Mouse (Mus musculus) R1 (cell line): ENCODE data around the gene Nr1h3.

Experiments used
- DNase-seq: peaks from one replicate; pipeline ENCODE4 v3.0.0-alpha.2; 2018; ENCODE audit warnings: low read depth, low spot score

Gene Nr1h3

DNA sequence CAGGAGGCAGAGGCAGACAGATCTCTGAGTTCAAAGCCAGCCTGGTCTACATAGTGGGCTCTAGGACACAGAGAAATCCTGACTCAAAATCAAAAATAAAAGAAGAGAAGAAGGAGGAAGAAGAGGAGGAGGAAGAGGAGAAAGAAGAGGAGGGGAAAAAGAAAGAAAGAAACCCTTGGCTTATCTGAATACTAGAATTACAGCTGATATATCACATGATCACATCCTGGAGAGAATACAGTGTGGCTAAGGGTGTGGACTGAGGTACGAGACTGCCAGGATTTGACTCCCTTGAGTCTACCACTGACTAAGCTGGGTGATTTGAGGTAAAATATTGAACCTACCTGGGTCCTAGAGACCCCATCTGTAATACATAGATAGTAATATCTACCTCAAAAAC lies 16.4 kb downstream of the Nr1h3 start:
- DNase-seq = no peak

- DNase-seq = peak; percentile 56
Measured at GRCm38 (mm10) chr2:91183711-91184405, 18.8 kb downstream of the Nr1h3 start, which contains the start of gene Madd. Gene Madd, minus strand, starts transcription at chr2:91183837.

DNA sequence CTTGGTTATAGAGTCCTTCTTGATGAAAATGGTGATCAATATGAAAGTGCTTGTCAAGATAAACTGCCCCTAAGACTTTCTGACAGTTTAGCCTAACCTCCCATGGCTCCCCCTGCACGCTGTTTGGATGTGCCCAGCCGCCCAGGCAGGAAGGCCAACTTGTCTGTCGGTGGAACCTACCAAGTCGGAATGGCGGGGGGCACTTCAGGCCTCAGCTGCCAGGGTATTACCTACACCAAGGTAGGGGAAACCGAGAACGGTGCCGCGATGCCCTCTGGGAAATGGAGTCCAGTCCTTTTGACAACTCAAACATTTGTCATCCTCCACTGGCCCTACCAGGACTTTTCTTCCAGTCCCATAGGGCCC lies 19.5 kb downstream of the Nr1h3 start:
- peak; percentile 99 for DNase-seq

- DNase-seq = peak; percentile 94
Measured at GRCm38 (mm10) chr2:91182405-91183147, 20.1 kb downstream of the Nr1h3 start.

DNA sequence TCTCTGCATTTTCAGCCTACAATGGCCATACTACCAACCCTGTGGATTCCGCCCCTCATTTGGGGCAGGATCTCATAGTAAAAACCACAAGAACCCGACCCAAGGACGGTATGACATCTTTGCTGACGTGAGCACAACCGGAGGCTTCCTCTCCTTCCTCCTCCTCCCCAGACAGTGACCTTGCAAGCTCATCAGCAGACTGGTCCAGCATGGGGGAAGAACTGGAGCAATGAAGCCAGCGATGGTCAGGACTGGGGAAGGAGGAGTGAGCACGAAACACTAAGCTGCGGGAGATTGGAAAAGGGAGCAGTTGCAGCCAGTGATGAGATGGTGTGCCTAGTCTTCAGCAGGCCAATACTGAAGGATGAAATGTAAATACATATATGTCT lies 20.6 kb downstream of the Nr1h3 start:
- DNase-seq = no peak

- DNase-seq = no peak
Measured at GRCm38 (mm10) chr2:91180706-91181105, 21.9 kb downstream of the Nr1h3 start.

DNA sequence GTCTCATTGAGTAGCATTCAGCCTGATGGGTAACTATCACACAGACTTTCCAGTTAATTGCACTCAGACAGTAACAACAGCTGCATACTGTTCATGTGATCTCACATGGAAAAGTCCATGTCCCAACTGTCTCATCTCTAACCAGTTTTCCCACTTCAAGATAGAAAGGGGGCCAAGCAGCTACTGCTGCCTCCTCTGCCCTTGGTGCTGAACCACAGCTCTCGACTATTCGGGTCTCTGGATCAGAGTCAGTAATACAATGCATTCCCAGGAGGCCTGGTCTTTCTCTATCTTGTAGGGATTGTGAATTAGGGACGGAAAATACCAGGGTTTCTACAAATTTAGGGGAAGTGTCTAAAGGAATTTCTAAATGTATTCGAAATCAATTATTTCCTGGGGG lies 22.8 kb downstream of the Nr1h3 start:
- no peak for DNase-seq

GRCm38 (mm10) chr2:91176234-91176633 lies 26.4 kb downstream of the Nr1h3 start:
- DNase-seq = no peak

- DNase-seq = no peak
Measured at GRCm38 (mm10) chr2:91175490-91175889, 27.1 kb downstream of the Nr1h3 start.

- DNase-seq = no peak
Measured at GRCm38 (mm10) chr2:91169587-91170322, 32.9 kb downstream of the Nr1h3 start.

DNA sequence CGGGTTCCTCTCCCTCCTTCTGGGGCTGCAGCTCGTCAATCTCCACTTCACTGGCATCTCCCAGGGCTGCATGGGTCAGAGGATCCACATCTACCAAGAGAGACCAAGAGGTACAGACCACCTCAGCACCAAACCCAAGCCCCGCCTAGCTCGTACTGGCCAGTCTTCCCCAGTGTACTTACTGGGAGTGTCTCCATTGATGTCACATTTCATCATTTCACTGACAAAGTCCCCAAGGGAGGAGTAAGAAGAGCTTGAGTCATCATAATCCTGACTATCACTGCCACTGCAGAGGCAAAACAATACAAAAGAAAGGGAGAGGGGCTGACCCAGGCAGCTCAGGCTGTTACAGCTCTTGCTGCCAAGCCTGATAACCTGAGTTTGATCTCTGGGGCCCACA lies 35.0 kb downstream of the Nr1h3 start:
- DNase-seq = no peak

DNA sequence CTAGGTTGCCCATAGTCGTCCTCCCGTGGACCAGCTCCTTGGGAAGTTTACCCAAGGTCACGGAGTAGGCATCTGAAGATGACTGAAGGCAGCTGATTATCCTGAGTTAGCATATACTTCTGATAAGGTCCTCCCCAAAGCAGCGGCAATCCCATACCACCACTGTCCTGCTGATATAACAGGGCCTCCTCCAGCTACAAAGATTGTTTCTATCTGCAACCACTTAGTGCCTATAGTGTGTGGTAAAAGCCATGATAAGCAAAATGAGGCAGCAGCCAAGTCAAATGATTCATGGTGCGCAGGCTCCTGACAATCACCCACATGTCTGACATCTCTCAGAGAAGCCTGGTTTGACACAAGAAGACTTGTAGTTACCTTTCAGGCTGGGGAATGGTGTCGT lies 37.6 kb downstream of the Nr1h3 start:
- no peak for DNase-seq

GRCm38 (mm10) chr2:91163532-91163931 lies 39.1 kb downstream of the Nr1h3 start:
- no peak for DNase-seq

- no peak for DNase-seq
Measured at GRCm38 (mm10) chr2:91162952-91163351, 39.7 kb downstream of the Nr1h3 start.

- DNase-seq = no peak
Measured at GRCm38 (mm10) chr2:91160591-91160990, 42.0 kb downstream of the Nr1h3 start.

DNA sequence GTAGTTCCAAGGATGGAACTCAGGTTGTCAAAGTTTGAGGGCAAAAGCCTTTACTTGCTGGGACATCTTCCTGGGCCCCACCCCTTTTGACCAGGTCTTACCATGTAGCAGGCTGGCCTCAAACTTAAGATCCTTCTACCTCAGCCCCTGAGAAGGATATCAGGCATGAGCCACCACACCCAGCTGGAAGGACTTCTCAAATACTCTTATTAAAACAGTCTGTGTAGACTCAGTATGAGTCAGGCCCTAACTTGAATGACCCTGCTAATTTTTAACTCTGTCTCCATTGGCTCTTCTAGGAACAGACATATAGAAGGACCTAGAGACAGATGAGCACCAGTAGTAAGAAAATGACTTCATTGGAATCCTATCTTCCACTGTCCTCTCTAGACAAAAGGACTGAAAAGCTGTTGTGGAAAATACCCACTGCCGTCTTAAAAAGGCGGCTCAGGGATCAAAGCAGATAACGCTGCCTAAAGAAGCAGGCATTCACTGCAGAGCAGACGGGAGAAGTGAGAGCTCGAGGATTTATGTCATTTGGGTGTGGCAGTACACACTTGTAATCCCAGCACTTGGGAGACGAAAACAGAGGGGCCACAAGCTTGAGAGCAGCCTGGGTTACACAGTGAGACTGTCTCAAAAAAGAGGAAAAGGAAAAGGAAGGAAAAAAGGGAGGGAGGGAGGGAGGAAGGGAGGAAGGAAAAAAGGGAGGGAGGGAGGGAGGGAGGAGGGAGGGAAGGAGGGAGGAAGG lies 45.5 kb downstream of the Nr1h3 start:
- no peak for DNase-seq

DNA sequence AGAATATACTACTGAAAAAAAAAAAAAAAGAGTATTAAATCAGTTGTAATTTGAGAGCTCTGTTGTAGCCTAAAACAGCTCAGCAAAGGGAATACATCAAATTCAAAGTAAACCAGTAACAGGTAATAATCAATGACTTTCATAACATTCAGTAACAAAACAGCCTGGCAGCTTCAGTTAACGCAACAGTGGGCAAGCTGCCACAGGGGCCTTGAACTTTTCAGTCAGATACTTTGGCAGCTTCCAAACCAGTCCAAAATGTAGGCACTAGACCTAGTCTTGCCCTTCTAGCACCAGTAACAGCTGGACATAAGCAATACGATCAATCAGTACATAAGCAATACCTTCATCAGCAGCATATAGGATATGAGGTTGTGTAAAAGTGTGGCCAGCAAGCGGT lies 48.5 kb downstream of the Nr1h3 start:
- DNase-seq = no peak

DNA sequence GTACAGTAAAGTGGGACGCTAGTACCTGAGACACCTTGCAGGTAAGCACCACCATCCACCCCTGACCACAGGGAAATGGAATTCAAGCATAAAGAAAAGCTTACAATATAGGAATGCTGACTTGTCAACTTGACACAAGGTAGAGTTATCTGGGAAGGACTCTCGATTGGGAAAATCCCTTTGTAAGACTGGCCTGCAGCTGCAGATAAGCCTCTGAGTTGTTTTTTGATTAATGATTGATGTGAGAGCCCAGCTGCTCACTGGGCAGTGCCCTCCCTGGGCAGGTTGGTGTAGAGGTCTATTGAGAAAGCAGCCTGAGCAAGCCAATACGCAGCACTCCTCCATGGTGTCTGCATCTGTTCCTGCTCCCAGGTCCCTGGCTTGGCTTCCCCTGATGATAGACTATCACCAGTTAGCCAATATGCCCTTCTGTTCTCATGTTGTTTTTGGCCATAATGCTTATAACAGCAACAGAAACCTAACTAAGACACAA lies 49.7 kb downstream of the Nr1h3 start:
- DNase-seq = no peak

DNA sequence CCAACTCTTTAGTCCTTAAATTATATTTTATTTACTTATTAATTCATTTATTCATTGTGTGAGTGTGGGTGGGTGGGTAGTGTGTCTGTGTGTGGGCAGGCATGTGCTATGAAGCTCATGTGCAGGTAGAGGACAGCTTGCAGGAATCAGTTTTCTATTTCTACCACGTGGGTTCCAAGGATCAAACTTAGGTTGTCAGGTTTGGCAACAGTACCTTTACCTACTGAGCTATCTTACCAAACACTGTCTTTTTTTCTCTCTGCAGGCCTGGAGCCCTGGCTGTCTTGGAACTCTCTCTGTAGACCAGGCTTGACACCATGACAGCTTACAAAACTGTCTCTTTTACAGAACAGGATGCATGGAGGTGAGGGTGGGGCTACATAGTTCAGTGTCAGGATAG lies 51.3 kb downstream of the Nr1h3 start:
- DNase-seq = no peak

DNA sequence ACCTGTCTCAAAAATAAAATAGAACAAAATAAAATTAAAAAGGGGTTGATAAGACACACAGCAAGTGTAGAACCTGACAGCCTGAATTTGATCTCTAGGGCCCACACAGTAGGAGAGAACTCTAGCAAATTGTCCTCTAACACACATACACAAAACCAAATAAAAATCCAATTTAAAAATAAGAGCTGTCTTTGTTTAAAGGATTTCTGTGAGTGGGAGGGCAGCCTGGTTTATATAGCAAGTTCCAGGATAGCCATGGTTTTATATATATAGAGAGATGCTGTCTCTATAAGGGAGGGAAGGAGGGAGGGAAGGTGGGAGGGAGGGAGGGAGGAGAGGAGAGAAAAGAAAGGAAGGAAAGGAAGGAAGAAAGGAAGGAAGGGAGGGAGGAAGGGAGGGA lies 54.5 kb downstream of the Nr1h3 start:
- no peak for DNase-seq

DNA sequence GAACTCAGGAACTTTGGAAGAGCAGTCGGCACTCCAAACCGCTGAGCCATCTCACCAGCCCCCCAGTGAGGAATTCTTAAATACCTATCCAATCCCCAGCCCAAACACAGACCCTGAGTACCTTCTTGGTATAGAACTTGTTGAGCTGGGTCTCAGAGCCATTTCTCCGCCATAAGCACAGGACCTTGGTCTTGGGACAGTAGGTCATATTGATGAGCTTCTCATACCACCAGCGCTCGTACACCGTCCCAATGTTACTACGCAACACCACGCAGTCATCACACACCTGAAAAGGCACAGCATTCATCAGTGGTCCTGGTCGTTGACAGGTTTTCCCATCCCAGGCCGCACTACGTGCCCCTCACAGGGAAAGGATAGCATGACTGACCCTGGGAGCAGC lies 59.2 kb downstream of the Nr1h3 start:
- no peak for DNase-seq

DNA sequence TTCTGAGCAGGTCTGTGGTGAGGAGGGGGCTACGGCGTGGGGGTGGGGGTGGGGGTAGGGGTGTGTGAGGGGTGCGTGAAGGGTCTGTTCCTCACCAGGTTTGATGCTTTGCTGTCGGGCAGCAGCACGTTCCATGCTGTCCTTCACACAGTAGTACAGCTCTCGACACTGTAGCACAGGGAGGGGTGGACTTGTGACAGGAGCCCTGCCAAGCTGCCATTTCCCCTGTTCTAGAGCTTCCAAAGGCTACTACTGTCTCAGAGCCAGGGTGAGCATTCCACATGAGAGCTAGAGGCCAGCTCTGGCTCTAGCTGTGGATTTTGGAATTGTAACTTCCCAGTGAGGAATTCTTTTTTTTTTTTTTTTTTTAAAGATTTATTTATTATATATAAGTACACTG lies 59.7 kb downstream of the Nr1h3 start:
- no peak for DNase-seq
